Mouse (Mus musculus) MEL (cell line): ENCODE measurements around the gene AC124502.3.

Experiments
- CTCF ChIP-seq, 3 experiments: IDR thresholded peaks in 2 of 3; conservative IDR thresholded peaks in 1 of 3; 2 replicates each; pipeline ENCODE4 v1.5.1; 2011 to 2012; ENCODE audit warnings: low read length in 3 of 3, low read depth in 2 of 3, mild to moderate bottlenecking in 2 of 3, improper control_type of control experiment in 1 of 3, inconsistent platforms in 1 of 3, mixed read lengths in 1 of 3, moderate library complexity in 1 of 3; ENCODE audit not compliant: control insufficient read depth in 1 of 3, insufficient read depth in 1 of 3, poor library complexity in 1 of 3, severe bottlenecking in 1 of 3
- EP300 ChIP-seq, 2 experiments: IDR thresholded peaks; 2 replicates each; pipeline ENCODE4 v1.6.1; 2011; ENCODE audit warnings: improper control_type of control experiment in 2 of 2, low read length in 2 of 2, low read depth in 1 of 2, mild to moderate bottlenecking in 1 of 2
- ETS1 ChIP-seq: IDR thresholded peaks from 2 replicates; pipeline ENCODE4 v1.6.1; 2012; ENCODE audit warnings: low read depth, mild to moderate bottlenecking, inconsistent platforms, low read length, improper control_type of control experiment, moderate library complexity
- GATA1 ChIP-seq: IDR thresholded peaks from 2 replicates; pipeline ENCODE4 v1.6.1; 2011; ENCODE audit warnings: low read depth, low read length, improper control_type of control experiment
- MAFK ChIP-seq: IDR thresholded peaks from 2 replicates; pipeline ENCODE4 v1.6.1; 2011; ENCODE audit warnings: low read depth, mild to moderate bottlenecking, low read length, improper control_type of control experiment, borderline replicate concordance
- MEF2A ChIP-seq: IDR thresholded peaks from 2 replicates; pipeline ENCODE4 v1.6.1; 2014; ENCODE audit warnings: low read depth, mild to moderate bottlenecking, inconsistent platforms, low read length, improper control_type of control experiment; ENCODE audit not compliant: poor library complexity, insufficient replicate concordance, severe bottlenecking; ENCODE audit errors: extremely low read depth
- MYB ChIP-seq: IDR thresholded peaks from 2 replicates; pipeline ENCODE4 v1.6.1; 2011; ENCODE audit warnings: mild to moderate bottlenecking, low read depth, low read length, improper control_type of control experiment
- NRF1 ChIP-seq: IDR thresholded peaks from 2 replicates; pipeline ENCODE4 v1.6.1; 2014; ENCODE audit warnings: low read depth, mild to moderate bottlenecking, inconsistent platforms, low read length, improper control_type of control experiment, moderate library complexity; ENCODE audit not compliant: poor library complexity, insufficient read depth, severe bottlenecking
- POLR2A ChIP-seq, 2 experiments: IDR thresholded peaks; 2 replicates each; pipeline ENCODE4 v1.6.1; 2011 to 2012; ENCODE audit warnings: low read length in 2 of 2, mild to moderate bottlenecking in 2 of 2, control low read depth in 1 of 2, improper control_type of control experiment in 1 of 2, low read depth in 1 of 2, moderate library complexity in 1 of 2; ENCODE audit not compliant: control insufficient read depth in 1 of 2, insufficient read depth in 1 of 2, poor library complexity in 1 of 2
- SIN3A ChIP-seq: IDR thresholded peaks from 2 replicates; pipeline ENCODE4 v1.6.1; 2012; ENCODE audit warnings: low read length, improper control_type of control experiment, inconsistent platforms
- ZMIZ1 ChIP-seq: IDR thresholded peaks from 2 replicates; pipeline ENCODE4 v1.6.1; 2012; ENCODE audit warnings: low read depth, mild to moderate bottlenecking, inconsistent platforms, low read length, improper control_type of control experiment, moderate library complexity
- ZNF384 ChIP-seq: IDR thresholded peaks from 2 replicates; pipeline ENCODE4 v1.6.1; 2012; ENCODE audit warnings: low read depth, mild to moderate bottlenecking, inconsistent platforms, low read length, improper control_type of control experiment

DNA sequence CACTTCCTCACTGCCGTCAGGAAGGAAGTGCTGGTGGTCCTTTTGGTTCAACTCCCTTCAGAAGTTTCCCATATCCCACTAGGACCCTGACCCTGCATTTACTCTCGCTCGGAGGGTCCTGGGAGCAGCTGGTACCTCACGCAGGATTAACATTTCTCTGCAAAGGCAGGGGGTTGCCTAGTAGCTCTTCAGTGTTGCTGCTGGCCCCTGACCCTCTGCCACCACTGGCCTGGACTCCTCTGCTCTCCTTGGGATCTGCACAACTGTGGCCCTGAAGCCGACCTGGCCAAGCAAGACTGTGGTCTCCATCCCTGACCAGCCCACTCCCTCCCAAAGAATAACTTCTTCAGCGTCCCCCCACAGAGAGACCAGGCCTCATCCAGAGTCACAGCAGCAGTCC is 10.6 kb downstream of the AC124502.3 start:
- no peak for TF ChIP-seq ETS1
- TF ChIP-seq MEF2A: no peak
- TF ChIP-seq CTCF (IDR thresholded peaks at IDR 0.05 in 2 of 3, conservative IDR thresholded peaks at IDR 0.05 in 1 of 3; ENCODE audit: control insufficient read depth in 1 of 3, insufficient read depth in 1 of 3, low read depth in 2 of 3, low read length in 3 of 3, poor library complexity in 1 of 3, severe bottlenecking in 1 of 3): no peak
- no peak for TF ChIP-seq GATA1
- TF ChIP-seq POLR2A (IDR thresholded peaks at IDR 0.05; ENCODE audit: control insufficient read depth in 1 of 2, insufficient read depth in 1 of 2, low read depth in 1 of 2, low read length in 2 of 2, poor library complexity in 1 of 2): no peak
- no peak for TF ChIP-seq SIN3A
- TF ChIP-seq MAFK: no peak
- no peak for TF ChIP-seq ZNF384
- TF ChIP-seq EP300 (IDR thresholded peaks at IDR 0.05; ENCODE audit: low read depth in 1 of 2, low read length in 2 of 2): no peak
- TF ChIP-seq NRF1: no peak
- TF ChIP-seq MYB: no peak
- TF ChIP-seq ZMIZ1: no peak
